Mouse (Mus musculus) layer of hippocampus, adult 18-20 months (tissue): ENCODE results near the gene Spns2. TPM values are rescaled to one million over a fixed set of nuclear protein-coding genes. Genes with fewer than 3 reads are reported as not detected.
A peak's percentile ranks its signal among the peaks of the same experiment; 100 is the strongest.

Experiments
- DNase-seq, 2 experiments: peaks; one replicate each; pipeline ENCODE4 v3.0.0; 2022; ENCODE audit warnings: low spot score in 2 of 2
- total RNA-seq, 2 experiments: library from RNA; stranded (reverse); gene quantifications; 2 replicates each; pipeline ENCODE4 v1.2.3; 2021

Spns2 gene
- total RNA-seq, 2 experiments from 2014 or later: 95.6 to 103 TPM

- DNase-seq: no peak
Observed at GRCm38 (mm10) chr11:72475408-72475807, 14.3 kb downstream of the Spns2 start.

GRCm38 (mm10) chr11:72474926-72475325, 14.8 kb downstream of the Spns2 start:
- DNase-seq: no peak

GRCm38 (mm10) chr11:72473540-72473939, 16.2 kb downstream of the Spns2 start:
- DNase-seq: no peak

GRCm38 (mm10) chr11:72471381-72471780, 18.3 kb downstream of the Spns2 start:
- DNase-seq: no peak

GRCm38 (mm10) chr11:72470004-72470403, 19.7 kb downstream of the Spns2 start:
- DNase-seq: no peak

GRCm38 (mm10) chr11:72469217-72469616, 20.5 kb downstream of the Spns2 start:
- no peak for DNase-seq

GRCm38 (mm10) chr11:72468525-72468924, 21.2 kb downstream of the Spns2 start:
- DNase-seq: no peak

GRCm38 (mm10) chr11:72466694-72467507, 22.8 kb downstream of the Spns2 start:
- no peak for DNase-seq

- no peak for DNase-seq
Observed at GRCm38 (mm10) chr11:72465978-72466693, 23.6 kb downstream of the Spns2 start.

- no peak for DNase-seq
Observed at GRCm38 (mm10) chr11:72464821-72465220, 24.9 kb downstream of the Spns2 start.

- no peak for DNase-seq
Observed at GRCm38 (mm10) chr11:72461500-72461981, 28.2 kb downstream of the Spns2 start.

GRCm38 (mm10) chr11:72458502-72458901, 31.2 kb downstream of the Spns2 start:
- no peak for DNase-seq

GRCm38 (mm10) chr11:72457995-72458496, 31.7 kb downstream of the Spns2 start:
- DNase-seq: no peak

GRCm38 (mm10) chr11:72455694-72456093, 34.0 kb downstream of the Spns2 start:
- DNase-seq: peak; percentile 50 to 79

GRCm38 (mm10) chr11:72453105-72453953, 36.4 kb downstream of the Spns2 start:
- DNase-seq: no peak

GRCm38 (mm10) chr11:72452140-72452665, 37.5 kb downstream of the Spns2 start:
- DNase-seq: no peak

- no peak for DNase-seq
Observed at GRCm38 (mm10) chr11:72447475-72447874, 42.2 kb downstream of the Spns2 start.

- peak in 1 of 2 experiments; percentile 67 for DNase-seq
Observed at GRCm38 (mm10) chr11:72446311-72447105, 43.2 kb downstream of the Spns2 start.

GRCm38 (mm10) chr11:72440965-72441664, 48.6 kb downstream of the Spns2 start, which contains the start of gene Mybbp1a:
Gene Mybbp1a, plus strand, starts transcription at chr11:72441355.
- peak; percentile 97 to 99 for DNase-seq
